Mouse (Mus musculus) liver, embryonic 12.5 days (tissue): ENCODE measurements around the gene Syk. TPM values are rescaled to one million over a fixed set of nuclear protein-coding genes. Genes with fewer than 3 reads are reported as not detected.

Experiments
- ATAC-seq: fragments of 200-750 bp; cut with Nextera tagmentation; 2 replicates; pipeline ENCODE4 v1.8.0; 2017; ENCODE audit warnings: moderate number of reproducible peaks, mild to moderate bottlenecking, moderate library complexity
- H3K27ac ChIP-seq: fragments of 300-500 bp; sonication (generic); 2 replicates; pipeline ENCODE4 v1.5.1; 2016; ENCODE audit warnings: mild to moderate bottlenecking
- H3K27me3 ChIP-seq: fragments of 300-500 bp; sonication (generic); replicated peaks from 2 replicates; pipeline ENCODE4 v1.6.1; 2016; ENCODE audit warnings: mild to moderate bottlenecking, moderate library complexity
- H3K36me3 ChIP-seq: fragments of 300-500 bp; sonication (generic); 2 replicates; pipeline ENCODE4 v1.6.1; 2016; ENCODE audit warnings: mild to moderate bottlenecking, moderate library complexity
- H3K4me1 ChIP-seq: fragments of 300-500 bp; sonication (generic); 2 replicates; pipeline ENCODE4 v1.6.1; 2016
- H3K4me2 ChIP-seq: fragments of 300-500 bp; sonication (generic); 2 replicates; pipeline ENCODE4 v1.6.1; 2016; ENCODE audit warnings: mild to moderate bottlenecking, moderate library complexity
- H3K4me3 ChIP-seq: fragments of 300-500 bp; sonication (generic); 2 replicates; pipeline ENCODE4 v1.5.1; 2016; ENCODE audit warnings: mild to moderate bottlenecking, moderate library complexity
- H3K9ac ChIP-seq: fragments of 300-500 bp; sonication (generic); 2 replicates; pipeline ENCODE4 v1.6.1; 2016; ENCODE audit warnings: mild to moderate bottlenecking, moderate library complexity
- H3K9me3 ChIP-seq: fragments of 300-500 bp; sonication (generic); replicated peaks from 2 replicates; pipeline ENCODE4 v1.6.1; 2016; ENCODE audit warnings: mild to moderate bottlenecking, moderate library complexity
- WGBS: fragments of 180-500 bp; shearing (Covaris S2); methylation state at CpG from one replicate; pipeline ENCODE4 v1.1.7; 2016; ENCODE audit not compliant: insufficient replicate concordance; 5-methylcytosine and 5-hydroxymethylcytosine counted together
- polyA plus RNA-seq: library from polyadenylated mRNA; unstranded; fragments of >200 nt; fragmentation: Nextera tagmentation; extraction: Ambion mirVana; gene quantifications from 2 replicates; pipeline ENCODE4 v1.2.1, GENCODE M21; 2016

Gene Syk
- polyA plus RNA-seq, 1 experiment from 2014 or later, result 9.8 TPM

DNA sequence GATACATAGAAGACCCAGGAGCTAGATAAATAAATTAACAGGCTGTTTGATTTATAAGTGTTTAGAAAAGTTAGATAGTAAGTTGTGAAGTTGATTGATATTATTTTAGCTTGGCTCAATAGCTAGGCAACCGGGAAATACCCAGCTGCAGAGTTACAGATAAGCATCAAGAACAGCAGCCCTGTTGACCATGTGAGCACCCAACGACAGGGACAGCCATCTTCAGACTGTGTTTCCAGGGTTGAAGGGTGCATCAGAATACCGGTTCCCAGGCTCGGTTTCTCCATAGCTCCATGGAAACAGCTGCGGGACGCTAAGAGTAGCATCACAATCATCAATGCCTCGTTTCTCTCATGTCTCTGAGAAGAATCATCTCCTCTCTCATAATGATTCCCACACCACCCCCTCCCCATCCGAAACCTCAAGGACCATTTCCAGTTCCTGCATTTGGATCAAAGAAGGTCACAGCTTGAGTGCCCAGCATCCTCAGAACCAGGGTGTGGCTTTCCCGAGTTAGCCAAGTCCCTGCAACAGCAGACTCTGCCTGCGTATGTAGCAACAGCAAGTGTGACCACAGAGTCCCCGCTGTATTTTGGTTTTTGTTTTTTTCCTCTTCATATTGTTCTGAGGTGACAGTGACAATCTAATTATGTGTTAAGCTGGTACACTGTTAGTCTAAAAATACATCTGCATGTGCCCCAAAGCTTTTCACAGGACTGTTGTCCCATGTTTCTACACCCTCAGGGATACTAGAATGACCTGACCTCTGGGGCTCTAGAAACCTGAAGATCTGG lies 11.2 kb upstream of the Syk start:
- peaks cover 19% of the 10 kb centered on the region for H3K4me1 ChIP-seq
- no peak overlapping the region for H3K4me3 ChIP-seq
- no peak for ATAC-seq
- H3K9ac ChIP-seq, result no peak overlapping the region
- peak overlapping the region; percentile 54; the same call in 1 of the 2 replicates for H3K27ac ChIP-seq
- WGBS, result 42% methylated on average over 11 of the region's 11 CpGs
- no peak overlapping the region for H3K4me2 ChIP-seq
- no peaks in the 10 kb centered on the region for H3K27me3 ChIP-seq
- H3K9me3 ChIP-seq, result no peaks in the 10 kb centered on the region
- no peaks in the 10 kb centered on the region for H3K36me3 ChIP-seq

- peak overlapping the region; percentile 62; the same call in 1 of the 2 replicates for H3K27ac ChIP-seq
- H3K4me1 ChIP-seq, result peaks cover 28% of the 10 kb centered on the region
- no peak overlapping the region for H3K4me2 ChIP-seq
- no peaks in the 10 kb centered on the region for H3K27me3 ChIP-seq
- no peak overlapping the region for H3K4me3 ChIP-seq
- no peaks in the 10 kb centered on the region for H3K9me3 ChIP-seq
- no peaks in the 10 kb centered on the region for H3K36me3 ChIP-seq
- H3K9ac ChIP-seq, result no peak overlapping the region
- WGBS, result 48% methylated on average over 9 of the region's 9 CpGs
- no peak for ATAC-seq
Observed at GRCm38 (mm10) chr13:52572451-52573446, 10.2 kb upstream of the Syk start.

- H3K9ac ChIP-seq, result no peak overlapping the region
- H3K27me3 ChIP-seq, result no peaks in the 10 kb centered on the region
- H3K27ac ChIP-seq, result no peak overlapping the region
- no peaks in the 10 kb centered on the region for H3K9me3 ChIP-seq
- no peak for ATAC-seq
- no peak overlapping the region for H3K4me3 ChIP-seq
- H3K4me1 ChIP-seq, result peaks cover 35% of the 10 kb centered on the region
- WGBS, result 35% methylated on average over 2 of the region's 2 CpGs
- no peak overlapping the region for H3K4me2 ChIP-seq
- no peaks in the 10 kb centered on the region for H3K36me3 ChIP-seq
Observed at GRCm38 (mm10) chr13:52574311-52574710, 8.7 kb upstream of the Syk start.

- no peaks in the 10 kb centered on the region for H3K9me3 ChIP-seq
- H3K4me3 ChIP-seq, result no peak overlapping the region
- no peak overlapping the region for H3K9ac ChIP-seq
- no peaks in the 10 kb centered on the region for H3K27me3 ChIP-seq
- no peak overlapping the region for H3K4me2 ChIP-seq
- no peak for ATAC-seq
- no peak overlapping the region for H3K27ac ChIP-seq
- WGBS, result 74% methylated on average over 6 of the region's 6 CpGs
- H3K36me3 ChIP-seq, result no peaks in the 10 kb centered on the region
- peaks cover 35% of the 10 kb centered on the region for H3K4me1 ChIP-seq
Observed at GRCm38 (mm10) chr13:52575483-52575882, 7.5 kb upstream of the Syk start.

DNA sequence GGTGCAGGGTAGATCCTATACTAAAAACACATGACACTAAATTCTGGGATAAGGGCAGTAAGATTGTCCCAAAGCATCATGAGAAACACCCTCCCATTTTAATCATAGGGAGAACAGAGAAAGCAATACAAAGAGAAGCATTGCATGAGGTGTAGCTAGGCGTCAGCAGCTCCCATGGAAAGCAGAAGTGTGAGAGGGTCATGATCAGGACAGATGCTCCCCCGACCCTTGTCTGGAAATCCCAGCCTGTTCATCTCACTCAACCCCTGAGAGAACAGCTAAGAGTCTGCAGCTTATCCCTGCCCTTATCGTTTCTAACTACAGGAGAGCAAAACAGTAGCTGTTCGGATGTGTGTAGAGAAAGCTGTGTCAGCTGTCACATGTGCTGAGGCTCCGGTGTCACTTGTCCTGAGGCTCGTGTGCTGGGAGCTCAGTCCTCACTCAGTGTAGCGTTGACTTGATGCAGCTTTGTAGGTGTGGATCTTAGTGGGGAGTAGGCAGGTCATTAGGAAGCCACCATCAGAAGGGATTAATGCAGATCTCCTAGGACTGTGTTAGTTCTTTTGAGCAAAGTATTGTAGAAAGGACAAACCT lies 6.9 kb upstream of the Syk start:
- peaks cover 35% of the 10 kb centered on the region for H3K4me1 ChIP-seq
- no peak overlapping the region for H3K4me3 ChIP-seq
- no peaks in the 10 kb centered on the region for H3K9me3 ChIP-seq
- H3K9ac ChIP-seq, result no peak overlapping the region
- H3K4me2 ChIP-seq, result no peak overlapping the region
- H3K27ac ChIP-seq, result peak overlapping the region; percentile 60; the same call in 1 of the 2 replicates
- H3K27me3 ChIP-seq, result no peaks in the 10 kb centered on the region
- no peak for ATAC-seq
- WGBS, result 31% methylated on average over 7 of the region's 7 CpGs
- H3K36me3 ChIP-seq, result no peaks in the 10 kb centered on the region

GRCm38 (mm10) chr13:52576841-52577240 lies 6.1 kb upstream of the Syk start:
- no peak overlapping the region; the same call in 1 of the 2 replicates for H3K4me2 ChIP-seq
- H3K36me3 ChIP-seq, result no peaks in the 10 kb centered on the region
- no peaks in the 10 kb centered on the region for H3K9me3 ChIP-seq
- H3K4me1 ChIP-seq, result peaks cover 34% of the 10 kb centered on the region
- H3K4me3 ChIP-seq, result no peak overlapping the region
- H3K9ac ChIP-seq, result no peak overlapping the region
- peak overlapping the region; percentile 60 for H3K27ac ChIP-seq
- ATAC-seq, result no peak
- 38% methylated on average over 10 of the region's 10 CpGs for WGBS
- H3K27me3 ChIP-seq, result no peaks in the 10 kb centered on the region

DNA sequence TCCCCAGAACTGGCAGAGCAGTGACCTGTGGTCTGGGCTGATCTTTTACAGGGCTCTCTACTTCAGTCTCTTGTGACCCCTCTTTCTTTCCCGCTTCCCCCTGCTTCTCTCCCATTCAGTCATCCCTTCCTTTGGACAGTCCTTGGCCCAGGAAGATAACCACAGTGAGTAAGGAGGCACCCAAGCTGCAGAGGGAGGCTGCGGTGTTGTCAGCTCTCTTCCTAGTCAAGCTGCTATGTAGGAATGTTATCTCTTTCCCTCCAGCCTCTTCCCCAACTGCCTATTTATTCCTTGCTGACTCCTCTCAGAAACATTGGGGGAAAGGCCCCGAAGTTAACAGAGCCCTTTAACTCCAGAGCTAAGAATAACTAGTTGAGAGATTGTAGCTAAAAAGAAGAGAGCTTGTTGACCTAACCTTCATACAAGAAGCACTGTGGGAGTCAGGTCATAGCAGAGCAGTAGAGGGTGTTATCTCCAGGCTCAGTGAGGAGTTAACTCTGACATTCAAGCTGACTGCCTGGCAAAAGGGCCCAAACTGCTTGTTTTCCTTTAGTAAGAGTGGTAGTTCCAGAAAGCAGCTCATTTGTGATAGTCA lies 5.5 kb upstream of the Syk start:
- Histone ChIP-seq H3K4me2 (no peak overlapping the region; the same call in 1 of the 2 replicates), H3K27ac (peak overlapping the region; percentile 60)

GRCm38 (mm10) chr13:52577939-52578338 lies 5.0 kb upstream of the Syk start:
- Histone ChIP-seq H3K36me3 (no peaks in the 10 kb centered on the region), H3K4me3 (no peak overlapping the region), H3K9me3 (no peaks in the 10 kb centered on the region), H3K9ac (no peak overlapping the region), H3K4me1 (peaks cover 30% of the 10 kb centered on the region), H3K27me3 (peaks cover 6% of the 10 kb centered on the region; the same call in 1 of the 2 replicates), H3K27ac (peak overlapping the region; percentile 42), H3K4me2 (no peak overlapping the region)
- WGBS, result 17% methylated on average over 4 of the region's 4 CpGs
- ATAC-seq, result peak; percentile 36; the same call in 1 of the 2 replicates

More for the DNA sequence above, 5.5 kb upstream of the Syk start:
- ATAC-seq, result no peak
- WGBS, result 16% methylated on average over 3 of the region's 3 CpGs
- Histone ChIP-seq H3K27me3 (peaks cover under 1% of the 10 kb centered on the region; the same call in 1 of the 2 replicates), H3K9ac (no peak overlapping the region), H3K4me1 (peaks cover 29% of the 10 kb centered on the region), H3K36me3 (no peaks in the 10 kb centered on the region), H3K4me3 (no peak overlapping the region), H3K9me3 (no peaks in the 10 kb centered on the region)

- ATAC-seq, result no peak
- Histone ChIP-seq H3K27me3 (peaks cover 12% of the 10 kb centered on the region; the same call in 1 of the 2 replicates), H3K4me3 (no peak overlapping the region), H3K4me1 (peaks cover 31% of the 10 kb centered on the region), H3K9ac (no peak overlapping the region), H3K27ac (no peak overlapping the region), H3K4me2 (no peak overlapping the region), H3K9me3 (no peaks in the 10 kb centered on the region), H3K36me3 (no peaks in the 10 kb centered on the region)
- 65% methylated on average over 2 of the region's 2 CpGs for WGBS
Observed at GRCm38 (mm10) chr13:52578776-52579175, 4.2 kb upstream of the Syk start.

- peak; percentile 58; the same call in 1 of the 2 replicates for ATAC-seq
- H3K4me3 ChIP-seq, result peak overlapping the region; percentile 64
- peak overlapping the region; percentile 61 for H3K9ac ChIP-seq
- no peaks in the 10 kb centered on the region for H3K9me3 ChIP-seq
- peak overlapping the region; percentile 90 for H3K4me2 ChIP-seq
- 14% methylated on average over 9 of the region's 9 CpGs for WGBS
- H3K27ac ChIP-seq, result peak overlapping the region; percentile 64
- no peaks in the 10 kb centered on the region for H3K36me3 ChIP-seq
- H3K27me3 ChIP-seq, result peaks cover 12% of the 10 kb centered on the region; the same call in 1 of the 2 replicates
- H3K4me1 ChIP-seq, result peaks cover 16% of the 10 kb centered on the region
Observed at GRCm38 (mm10) chr13:52582506-52582877, 481 bp upstream of the Syk start.

GRCm38 (mm10) chr13:52583943-52584562 lies 1.1 kb downstream of the Syk start:
- Histone ChIP-seq H3K9me3 (no peaks in the 10 kb centered on the region), H3K36me3 (no peaks in the 10 kb centered on the region), H3K4me3 (peak overlapping the region; percentile 64), H3K27me3 (peaks cover 12% of the 10 kb centered on the region; the same call in 1 of the 2 replicates), H3K4me2 (peak overlapping the region; percentile 90), H3K4me1 (peaks cover 8% of the 10 kb centered on the region), H3K9ac (0 out of 2 replicates have a peak overlapping the region, but pooled peaks have one; percentile 7), H3K27ac (no peak overlapping the region)
- 16% methylated on average over 13 of the region's 13 CpGs for WGBS
- ATAC-seq, result no peak
